Mouse (Mus musculus): Measurements from ENCODE around the gene Tmem121b.

- TF ChIP-seq POLR2A (IDR thresholded peaks at IDR 0.05; ENCODE audit: insufficient read length, low read depth) (no peak), CEBPB (IDR thresholded peaks at IDR 0.05; ENCODE audit: insufficient read depth, poor library complexity, severe bottlenecking) (no peak), POLR2AphosphoS2 (IDR thresholded peaks at IDR 0.05; ENCODE audit: insufficient read length, low read depth) (no peak), E2F4 (IDR thresholded peaks at IDR 0.05; ENCODE audit: insufficient read depth) (no peak), MAX (IDR thresholded peaks at IDR 0.05; ENCODE audit: low read depth) (no peak), MYOG (IDR thresholded peaks at IDR 0.05; ENCODE audit: control insufficient read depth in 1 of 3, insufficient read depth in 1 of 3, insufficient read length in 2 of 3, low read depth in 2 of 3) (no peak), TCF12 (IDR thresholded peaks at IDR 0.05; ENCODE audit: insufficient read depth, poor library complexity, severe bottlenecking) (no peak), REST (IDR thresholded peaks at IDR 0.05; ENCODE audit: insufficient read depth, insufficient read length) (no peak), USF1 (IDR thresholded peaks at IDR 0.05; ENCODE audit: low read depth) (no peak), TCF3 (IDR thresholded peaks at IDR 0.05; ENCODE audit: insufficient read length, low read depth) (no peak), MYOD1 (IDR thresholded peaks at IDR 0.05; ENCODE audit: control insufficient read depth in 1 of 3, insufficient read length in 2 of 3, low read depth in 2 of 3) (no peak), SRF (IDR thresholded peaks at IDR 0.05; ENCODE audit: control insufficient read depth, insufficient read length, low read depth) (no peak)
Observed at GRCm38 (mm10) chr6:120529123-120529522, 35.5 kb upstream of the Tmem121b start.

Data from myocyte (in vitro differentiated cells).